Mouse (Mus musculus): Measurements from ENCODE around the gene Btg4.

DNA sequence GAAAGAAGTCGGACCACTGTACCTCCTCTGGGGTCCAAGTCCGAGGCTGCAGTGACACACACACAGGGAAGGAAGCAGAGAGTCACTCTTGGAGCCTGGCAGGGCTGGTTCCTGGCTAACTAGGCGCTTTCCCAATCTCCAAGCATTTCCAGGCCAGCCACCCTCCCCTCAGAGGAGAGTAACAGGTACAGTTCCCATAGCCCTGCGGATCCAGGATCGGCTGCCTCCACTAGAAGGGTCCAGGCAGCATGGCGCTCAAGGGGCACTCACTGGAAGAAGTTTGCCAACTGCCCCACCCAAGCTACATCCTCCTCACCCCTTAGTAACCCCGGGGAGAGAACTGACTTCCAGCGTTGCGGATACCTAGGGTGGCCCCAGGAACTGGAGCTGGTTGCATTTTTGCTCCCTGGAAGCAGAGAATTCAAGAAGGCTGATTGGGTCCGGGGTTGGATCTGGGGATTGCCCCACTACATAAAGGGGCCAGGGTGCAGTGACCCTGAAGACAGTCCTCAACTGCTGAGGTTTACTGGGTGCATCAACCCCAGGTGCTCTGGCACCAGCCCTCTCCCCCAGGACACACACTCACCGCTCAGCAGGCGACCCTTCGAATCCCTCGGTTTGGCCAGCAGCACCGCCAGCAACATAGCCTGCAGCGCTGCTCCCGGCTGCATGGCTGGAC is 15.7 kb downstream of the Btg4 start:
- TF ChIP-seq POLR2A (IDR thresholded peaks at IDR 0.05; ENCODE audit: control insufficient read depth, low read depth, low read length) = no peak
- TF ChIP-seq CTCF (IDR thresholded peaks at IDR 0.05; ENCODE audit: control insufficient read depth, insufficient read depth, insufficient replicate concordance, low read depth, low read length) = no peak

All from testis, adult 2 months (tissue).